Mouse (Mus musculus) mouse trophoblast stem cell (cell line): ENCODE measurements around the gene Tbc1d9.

Experiments
- in situ Hi-C, 2 experiments: fragments of 300-500 bp; cut with MseI, MboI; formaldehyde crosslinking; loops; 2 replicates in 1 of 2; 3 replicates in 1 of 2; pipeline ENCODE4 v1.15.1; 2025

Tbc1d9 gene

GRCm38 (mm10) chr8:83178228-83178742 is 13.1 kb downstream of the Tbc1d9 start:
- in situ Hi-C loops = no loop called here

- in situ Hi-C loops = no loop called here
These were observed 16.8 kb downstream of the Tbc1d9 start for GRCm38 (mm10) chr8:83181851-83182482.

- in situ Hi-C loops = no loop called here
These were observed 17.6 kb downstream of the Tbc1d9 start for GRCm38 (mm10) chr8:83182784-83183183.

GRCm38 (mm10) chr8:83186376-83186775 is 21.2 kb downstream of the Tbc1d9 start:
- in situ Hi-C loops = no loop called here

- in situ Hi-C loops = no loop called here
These were observed 22.3 kb downstream of the Tbc1d9 start for GRCm38 (mm10) chr8:83187363-83187962.

- in situ Hi-C loops = no loop called here
These were observed 24.5 kb downstream of the Tbc1d9 start for GRCm38 (mm10) chr8:83189538-83190095.

GRCm38 (mm10) chr8:83196088-83196487 is 30.9 kb downstream of the Tbc1d9 start:
- in situ Hi-C loops = no loop called here

- in situ Hi-C loops = no loop called here
These were observed 34.6 kb downstream of the Tbc1d9 start for GRCm38 (mm10) chr8:83199715-83200114.

GRCm38 (mm10) chr8:83200191-83201177 is 35.3 kb downstream of the Tbc1d9 start:
- in situ Hi-C loops = no loop called here

- in situ Hi-C loops = no loop called here
These were observed 37.8 kb downstream of the Tbc1d9 start for GRCm38 (mm10) chr8:83202946-83203345.

- in situ Hi-C loops = no loop called here
These were observed 40.8 kb downstream of the Tbc1d9 start for GRCm38 (mm10) chr8:83205907-83206306.

- in situ Hi-C loops = no loop called here
These were observed 44.4 kb downstream of the Tbc1d9 start for GRCm38 (mm10) chr8:83209581-83209980.

- in situ Hi-C loops = no loop called here
These were observed 45.5 kb downstream of the Tbc1d9 start for GRCm38 (mm10) chr8:83210676-83211075.

GRCm38 (mm10) chr8:83215065-83215464 is 49.9 kb downstream of the Tbc1d9 start:
- in situ Hi-C loops = no loop called here

GRCm38 (mm10) chr8:83216520-83216919 is 51.4 kb downstream of the Tbc1d9 start:
- in situ Hi-C loops = no loop called here

- in situ Hi-C loops = no loop called here
These were observed 52.0 kb downstream of the Tbc1d9 start for GRCm38 (mm10) chr8:83217196-83217595.

GRCm38 (mm10) chr8:83217891-83218290 is 52.7 kb downstream of the Tbc1d9 start:
- in situ Hi-C loops = no loop called here

GRCm38 (mm10) chr8:83219392-83219791 is 54.2 kb downstream of the Tbc1d9 start:
- in situ Hi-C loops = no loop called here

GRCm38 (mm10) chr8:83220746-83221145 is 55.6 kb downstream of the Tbc1d9 start:
- in situ Hi-C loops = no loop called here

- in situ Hi-C loops = no loop called here
These were observed 59.7 kb downstream of the Tbc1d9 start for GRCm38 (mm10) chr8:83224754-83225416.

GRCm38 (mm10) chr8:83225598-83225997 is 60.4 kb downstream of the Tbc1d9 start:
- in situ Hi-C loops = no loop called here
